Mouse (Mus musculus): ENCODE results near the gene Pim3.

DNA sequence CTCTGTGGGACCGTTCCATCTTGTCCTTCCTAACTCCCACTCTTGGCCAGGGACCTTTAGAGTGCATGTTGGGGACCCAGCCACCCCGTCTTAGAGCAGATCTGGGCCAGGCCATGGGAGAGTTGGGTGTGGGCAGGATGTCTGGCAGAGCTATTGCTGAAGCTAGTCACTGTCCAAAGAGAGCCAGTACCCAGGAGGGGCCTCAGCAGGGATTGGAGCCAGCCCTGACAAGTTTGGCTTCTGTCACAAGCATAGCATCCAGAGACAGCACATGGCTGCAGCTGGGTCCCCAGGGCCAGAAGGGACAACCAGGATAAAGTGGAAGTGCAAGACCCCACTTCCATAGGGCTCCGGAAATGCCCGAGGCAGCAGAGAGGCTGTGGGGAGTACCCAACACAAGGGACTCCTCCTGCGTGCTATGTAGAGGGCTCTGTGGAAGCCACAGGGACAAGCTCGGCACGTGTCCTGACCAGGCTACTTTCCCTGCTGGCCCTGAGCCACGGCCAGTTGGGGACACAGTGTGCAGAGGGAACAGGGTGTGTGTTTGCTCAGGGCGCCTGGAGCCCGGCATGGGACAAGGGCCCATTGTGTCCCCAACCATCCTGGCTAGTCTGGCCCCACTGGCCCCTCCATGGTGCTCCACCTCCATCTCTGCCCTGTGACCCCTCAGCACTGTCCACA, 11.7 kb upstream of the Pim3 start:
- TF ChIP-seq CEBPB (IDR thresholded peaks at IDR 0.05; ENCODE audit: insufficient read depth, poor library complexity, severe bottlenecking) (no peak), POLR2A (IDR thresholded peaks at IDR 0.05; ENCODE audit: insufficient read length, low read depth) (no peak), E2F4 (IDR thresholded peaks at IDR 0.05; ENCODE audit: insufficient read depth) (no peak), POLR2AphosphoS2 (IDR thresholded peaks at IDR 0.05; ENCODE audit: insufficient read length, low read depth) (no peak), USF1 (IDR thresholded peaks at IDR 0.05; ENCODE audit: low read depth) (no peak), MAX (IDR thresholded peaks at IDR 0.05; ENCODE audit: low read depth) (no peak), TCF12 (IDR thresholded peaks at IDR 0.05; ENCODE audit: insufficient read depth, poor library complexity, severe bottlenecking) (no peak)
